7 mouse cellular contexts compared by ENCODE assay signal in the genomic region with DNA sequence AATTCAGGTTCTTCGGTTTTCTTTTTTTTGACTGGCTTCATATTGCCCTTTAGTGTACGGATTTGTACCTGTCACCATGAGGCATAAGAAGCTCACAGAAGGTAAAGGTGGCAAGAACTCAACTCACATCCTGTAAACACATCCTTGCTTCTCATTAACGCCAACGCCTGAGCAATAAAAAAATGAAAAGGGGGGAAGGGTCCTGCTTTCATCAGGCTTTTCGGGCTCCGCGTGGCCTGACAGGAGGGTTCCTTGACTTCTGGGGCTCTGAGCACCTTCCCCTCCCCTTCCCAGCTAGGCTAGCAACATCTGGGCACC. TPM values are rescaled to one million over a fixed set of nuclear protein-coding genes. Genes with fewer than 3 reads are reported as not detected.
DNase-seq lines count a peak whose midpoint lies in the region; ATAC-seq and TF ChIP-seq lines count a peak whose summit lies in the region.

No protein-coding gene starts in this region.

- H3K27ac ChIP-seq in lung, postnatal 0 days (ENCODE audit: low read length), result no peak overlapping the region
- no peak overlapping the region for H3K27ac ChIP-seq in forebrain, embryonic 11.5 days (ENCODE audit: low read depth, low read length)
- peak overlapping the region; percentile 78; the same call in 1 of the 2 replicates for H3K27ac ChIP-seq in limb, embryonic 10.5 days

- H3K9me3 ChIP-seq in lung, postnatal 0 days (ENCODE audit: low read length), result no peaks in the 10 kb centered on the region
- H3K9me3 ChIP-seq in forebrain, embryonic 11.5 days (ENCODE audit: control insufficient read depth, low read length), result no peaks in the 10 kb centered on the region
- no peaks in the 10 kb centered on the region for H3K9me3 ChIP-seq in limb, embryonic 10.5 days (replicated peaks)

- H3K4me2 ChIP-seq in lung, postnatal 0 days (replicated peaks; ENCODE audit: low read depth, low read length), result peak overlapping the region; percentile 98
- H3K4me2 ChIP-seq in forebrain, embryonic 11.5 days (ENCODE audit: low read depth, low read length, severe bottlenecking), result peak overlapping the region; percentile 93

- WGBS in lung, postnatal 0 days, result 16% methylated on average over 7 of the region's 7 CpGs
- WGBS in forebrain, embryonic 11.5 days, result 20% methylated on average over 7 of the region's 7 CpGs
- WGBS in limb, embryonic 10.5 days, result 19% methylated on average over 7 of the region's 7 CpGs

- no peak for TF ChIP-seq CTCF in lung, postnatal 0 days (IDR thresholded peaks at IDR 0.05)

- no peak for ATAC-seq in lung, postnatal 0 days
- no peak for ATAC-seq in forebrain, embryonic 11.5 days (replicated peaks; ENCODE audit: low FRiP score)
- ATAC-seq in megakaryocyte-erythroid progenitor cell, adult 5-6 weeks (replicated peaks; ENCODE audit: low FRiP score, low TSS enrichment, poor library complexity, severe bottlenecking), result no peak

- peak overlapping the region; percentile 61 for H3K4me3 ChIP-seq in lung, postnatal 0 days (ENCODE audit: low read depth, low read length)
- H3K4me3 ChIP-seq in forebrain, embryonic 11.5 days (ENCODE audit: low read depth, low read length), result peak overlapping the region; percentile 49
- H3K4me3 ChIP-seq in limb, embryonic 10.5 days, result peak overlapping the region; percentile 81

- no peak overlapping the region for H3K9ac ChIP-seq in lung, postnatal 0 days (replicated peaks; ENCODE audit: low read depth)
- peak overlapping the region; percentile 49; the same call in 1 of the 2 replicates for H3K9ac ChIP-seq in forebrain, embryonic 11.5 days (ENCODE audit: low read length)

- peaks cover 7% of the 10 kb centered on the region; the same call in 1 of the 2 replicates for H3K27me3 ChIP-seq in lung, postnatal 0 days (replicated peaks; ENCODE audit: insufficient read depth, low read length)
- peaks cover 17% of the 10 kb centered on the region for H3K27me3 ChIP-seq in forebrain, embryonic 11.5 days (ENCODE audit: control insufficient read depth, insufficient read depth, low read length)
- H3K27me3 ChIP-seq in limb, embryonic 10.5 days (ENCODE audit: low read depth, poor library complexity, severe bottlenecking), result peaks cover 47% of the 10 kb centered on the region

- intact Hi-C loops in left cerebral cortex, postnatal 25 days (cut with DNase I), result loop anchor here (2.0 to 5.0 kb wide), 3 partner anchors 44 to 90 kb away; a partner anchor contains a TSS

- H3K4me1 ChIP-seq in lung, postnatal 0 days (ENCODE audit: insufficient read depth, low read depth, low read length), result no peaks in the 10 kb centered on the region
- H3K4me1 ChIP-seq in forebrain, embryonic 11.5 days (replicated peaks; ENCODE audit: control insufficient read depth, insufficient read depth, low read length), result peaks cover 7% of the 10 kb centered on the region; the same call in 1 of the 2 replicates
- H3K4me1 ChIP-seq in limb, embryonic 10.5 days, result peaks cover 14% of the 10 kb centered on the region

- no peak for DNase-seq in lung, postnatal 0 days (ENCODE audit: low spot score)
- DNase-seq in lung, postnatal 14 days, result no peak
- no peak for DNase-seq in forebrain, embryonic 11.5 days (ENCODE audit: low spot score)
- no peak for DNase-seq in limb, embryonic 10.5 days (ENCODE audit: low spot score)
- DNase-seq in retina, postnatal 7 days (ENCODE audit: low read depth, low spot score), result peak; percentile 5
- no peak for DNase-seq in left cerebral cortex, postnatal 25 days (ENCODE audit: low spot score in 2 of 2)

- H3K36me3 ChIP-seq in lung, postnatal 0 days (ENCODE audit: insufficient read depth, low read length), result no peaks in the 10 kb centered on the region; the same call in 1 of the 2 replicates
- H3K36me3 ChIP-seq in forebrain, embryonic 11.5 days (ENCODE audit: control insufficient read depth, insufficient read depth, low read length), result no peaks in the 10 kb centered on the region
- no peaks in the 10 kb centered on the region for H3K36me3 ChIP-seq in limb, embryonic 10.5 days

- TF ChIP-seq EP300 in lung, postnatal 0 days (IDR thresholded peaks at IDR 0.05), result no peak

RNA-seq across cellular contexts. Expression of a gene that starts 0.6 kb away (rescaled TPM):
- polyA plus RNA-seq in lung, postnatal 0 days (2015; fragmentation: Nextera tagmentation; extraction: Ambion mirVana), result 1.1 and 1.5 TPM in 2 replicates
- 0.49 and 0.86 TPM in 2 replicates for polyA plus RNA-seq in forebrain, embryonic 11.5 days (2014; fragmentation: Nextera tagmentation; extraction: Ambion mirVana)
- polyA plus RNA-seq in limb, embryonic 10.5 days (2016; fragmentation: Nextera tagmentation; extraction: Ambion mirVana), result 1.1 and 1.2 TPM in 2 replicates
- total RNA-seq in megakaryocyte-erythroid progenitor cell, adult 5-6 weeks (2014; fragmentation: Nextera tagmentation), result 0.87 and 3.0 TPM in 2 replicates
- total RNA-seq in megakaryocyte-erythroid progenitor cell, adult 5-6 weeks (2017), result 0.80 and 1.6 TPM in 2 replicates
- total RNA-seq in left cerebral cortex, postnatal 25 days (2021), result 10 to 100 TPM; 27.0 to 28.5 TPM

RNA-seq across cellular contexts. Expression of a gene that starts 52.4 kb away (rescaled TPM):
- polyA plus RNA-seq in lung, postnatal 0 days (2015; fragmentation: Nextera tagmentation; extraction: Ambion mirVana), result 9.3 and 10.1 TPM in 2 replicates
- polyA plus RNA-seq in forebrain, embryonic 11.5 days (2014; fragmentation: Nextera tagmentation; extraction: Ambion mirVana), result 47.4 and 49.2 TPM in 2 replicates
- polyA plus RNA-seq in limb, embryonic 10.5 days (2016; fragmentation: Nextera tagmentation; extraction: Ambion mirVana), result 33.4 and 36.9 TPM in 2 replicates
- 27.8 and 34.7 TPM in 2 replicates for total RNA-seq in megakaryocyte-erythroid progenitor cell, adult 5-6 weeks (2014; fragmentation: Nextera tagmentation)
- 59.7 and 76.6 TPM in 2 replicates for total RNA-seq in megakaryocyte-erythroid progenitor cell, adult 5-6 weeks (2017)
- total RNA-seq in left cerebral cortex, postnatal 25 days (2021), result 10 to 100 TPM; 27.0 to 33.1 TPM
